Mouse (Mus musculus) kidney, embryonic 14.5 days (tissue): ENCODE measurements around the gene Rnase1. TPM values are rescaled to one million over a fixed set of nuclear protein-coding genes. Genes with fewer than 3 reads are reported as not detected.
"Not testable (repeated sequence)": the region's sequence is repeated elsewhere in the genome, so short reads cannot be mapped to it uniquely, and the experiment has no call there.

Source experiments
- ATAC-seq: fragments of 200-750 bp; cut with Nextera tagmentation; 2 replicates; pipeline ENCODE4 v1.8.0; 2017; ENCODE audit warnings: moderate number of reproducible peaks, mild to moderate bottlenecking, moderate TSS enrichment, moderate library complexity; ENCODE audit not compliant: low FRiP score, low TSS enrichment
- H3K27ac ChIP-seq: fragments of 300-500 bp; sonication (generic); 2 replicates; pipeline ENCODE4 v1.5.1; 2014; ENCODE audit warnings: low read depth, mild to moderate bottlenecking, low read length, moderate library complexity, mixed read lengths
- H3K27me3 ChIP-seq: fragments of 300-500 bp; sonication (generic); 2 replicates; pipeline ENCODE4 v1.6.1; 2014; ENCODE audit warnings: mild to moderate bottlenecking, low read length; ENCODE audit not compliant: control insufficient read depth, insufficient read depth
- H3K36me3 ChIP-seq: fragments of 300-500 bp; sonication (generic); 2 replicates; pipeline ENCODE4 v1.6.1; 2014; ENCODE audit warnings: low read length, mixed read lengths; ENCODE audit not compliant: control insufficient read depth, insufficient read depth
- H3K4me1 ChIP-seq: fragments of 300-500 bp; sonication (generic); 2 replicates; pipeline ENCODE4 v1.6.1; 2014; ENCODE audit warnings: low read length, mixed read lengths; ENCODE audit not compliant: control insufficient read depth, insufficient read depth
- H3K4me2 ChIP-seq: fragments of 300-500 bp; sonication (generic); replicated peaks from 2 replicates; pipeline ENCODE4 v1.6.1; 2014; ENCODE audit warnings: low read depth, mild to moderate bottlenecking, low read length
- H3K4me3 ChIP-seq: fragments of 300-500 bp; sonication (generic); 2 replicates; pipeline ENCODE4 v1.5.1; 2014; ENCODE audit warnings: mild to moderate bottlenecking, low read length
- H3K9ac ChIP-seq: fragments of 300-500 bp; sonication (generic); 2 replicates; pipeline ENCODE4 v1.6.1; 2014; ENCODE audit warnings: low read depth, mild to moderate bottlenecking, low read length, moderate library complexity
- H3K9me3 ChIP-seq: fragments of 300-500 bp; sonication (generic); 2 replicates; pipeline ENCODE4 v1.6.1; 2016; ENCODE audit warnings: low read length; ENCODE audit not compliant: control insufficient read depth
- WGBS: fragments of 180-500 bp; shearing (Covaris S2); extraction: QIAGEN DNeasy Blood & Tissue Kit; methylation state at CpG from one replicate; pipeline ENCODE4 v1.1.7; 2014; 5-methylcytosine and 5-hydroxymethylcytosine counted together
- polyA plus RNA-seq: library from polyadenylated mRNA; unstranded; fragments of >200 nt; fragmentation: Nextera tagmentation; extraction: Ambion mirVana; gene quantifications from 2 replicates; pipeline ENCODE4 v1.2.1, GENCODE M21; 2014

The Rnase1 gene
- polyA plus RNA-seq, 1 experiment from 2014 or later = 0.65 TPM

DNA sequence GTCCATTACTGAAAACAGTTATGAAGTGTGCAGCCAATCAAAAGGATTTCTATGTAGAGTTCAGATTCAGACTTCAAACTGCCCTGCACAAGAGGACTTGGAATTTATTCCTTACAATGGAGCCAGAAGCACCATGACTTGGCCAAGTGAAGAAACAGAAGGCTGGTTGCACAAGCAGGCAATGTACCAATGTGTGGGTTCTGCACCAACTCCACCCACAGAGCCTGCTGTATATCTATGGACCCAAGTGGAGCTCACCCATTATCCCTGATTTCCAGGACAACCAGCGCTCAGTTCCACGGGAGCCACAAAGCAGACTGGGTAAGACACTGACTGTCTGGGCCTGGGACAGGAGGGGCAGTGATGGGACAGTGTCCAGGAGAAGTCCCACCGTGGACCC lies 15.4 kb upstream of the Rnase1 start, which contains the start of gene Rnase2b:
Gene Rnase2b (plus strand): TSS at position 285 of the 400 bp plus-strand sequence.
- not testable (repeated sequence) for H3K27me3 ChIP-seq, H3K4me2 ChIP-seq, H3K27ac ChIP-seq, ATAC-seq, H3K4me3 ChIP-seq, H3K9me3 ChIP-seq, H3K9ac ChIP-seq, H3K4me1 ChIP-seq, H3K36me3 ChIP-seq
- 98% methylated on average over 3 of the region's 3 CpGs for WGBS

DNA sequence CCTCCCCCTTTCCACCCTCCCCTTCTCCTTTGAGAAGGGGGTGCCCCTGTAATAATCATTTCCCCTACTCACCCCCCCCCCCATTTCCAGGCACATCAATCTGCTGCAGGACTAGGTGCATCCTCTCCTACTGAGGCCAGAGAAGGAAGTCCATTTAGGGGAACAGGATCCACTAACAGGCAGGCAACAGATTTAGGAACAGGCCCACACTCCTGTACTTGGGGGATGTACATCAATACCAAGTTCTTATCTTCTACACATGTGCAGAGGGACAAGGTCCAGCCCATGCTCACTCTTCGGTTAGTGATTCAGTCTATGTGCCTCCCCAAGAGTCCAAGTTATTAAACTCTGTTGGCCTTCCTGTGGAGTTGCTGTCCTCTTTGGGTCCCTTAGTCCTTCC lies 10.5 kb upstream of the Rnase1 start:
- no peak for ATAC-seq
- H3K4me2 ChIP-seq = no peak overlapping the region; the same call in 1 of the 2 replicates
- H3K9ac ChIP-seq = no peak overlapping the region
- no peak overlapping the region for H3K27ac ChIP-seq
- H3K9me3 ChIP-seq = no peaks in the 10 kb centered on the region
- H3K27me3 ChIP-seq = no peaks in the 10 kb centered on the region
- H3K4me1 ChIP-seq = no peaks in the 10 kb centered on the region
- 95% methylated on average over 1 of the region's 1 CpGs for WGBS
- no peak overlapping the region for H3K4me3 ChIP-seq
- no peaks in the 10 kb centered on the region for H3K36me3 ChIP-seq

DNA sequence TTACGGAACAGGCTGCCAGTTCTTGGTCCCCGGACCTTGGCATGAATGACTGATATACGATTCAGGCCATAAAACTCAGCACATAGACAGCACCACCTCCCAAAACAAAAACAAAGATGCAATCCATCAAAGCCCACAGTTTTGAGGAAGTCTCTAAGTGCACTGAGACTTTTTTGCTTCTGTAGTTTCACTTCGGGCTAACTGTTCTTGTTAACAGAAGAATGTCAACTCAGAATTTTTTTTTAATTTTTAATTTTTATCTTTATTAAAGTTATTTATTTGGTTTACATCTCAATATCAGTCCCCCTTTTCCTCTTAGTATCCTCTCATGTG lies 10.1 kb upstream of the Rnase1 start:
- no peaks in the 10 kb centered on the region for H3K27me3 ChIP-seq

DNA sequence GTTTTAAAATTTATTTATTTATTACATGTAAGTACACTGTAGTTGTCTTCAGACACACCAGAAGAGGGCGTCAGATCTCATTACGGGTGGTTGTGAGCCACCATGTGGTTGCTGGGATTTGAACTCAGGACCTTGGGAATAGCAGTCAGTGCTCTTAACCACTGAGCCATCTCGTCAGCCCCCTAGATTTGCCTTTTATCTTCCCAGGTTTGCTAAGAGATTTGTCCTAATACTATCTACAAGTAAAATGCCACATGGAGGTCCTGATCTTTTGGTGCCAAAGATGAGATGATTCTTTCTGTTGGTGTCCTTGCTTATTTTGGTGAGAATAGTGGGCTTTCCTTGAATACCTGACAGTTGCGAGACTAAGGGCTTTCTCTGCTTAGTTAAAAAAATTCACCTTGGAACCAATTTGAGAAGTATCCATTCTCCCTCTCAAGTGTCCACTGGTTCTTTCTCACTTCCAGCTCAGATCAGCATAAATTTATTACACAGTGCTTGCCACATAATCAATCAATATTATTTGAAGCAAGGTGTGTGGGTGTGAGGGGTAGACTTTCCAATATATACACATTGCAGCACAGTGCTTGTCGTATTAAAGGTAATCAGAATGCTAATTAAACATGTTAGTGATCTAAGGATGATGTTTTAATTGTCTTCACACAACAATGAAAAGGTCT lies 9.6 kb upstream of the Rnase1 start:
- ATAC-seq = peak; percentile 57; the same call in 1 of the 2 replicates
- no peak overlapping the region for H3K4me2 ChIP-seq
- no peaks in the 10 kb centered on the region for H3K4me1 ChIP-seq
- H3K9me3 ChIP-seq = no peaks in the 10 kb centered on the region
- no peaks in the 10 kb centered on the region for H3K27me3 ChIP-seq
- WGBS = 65% methylated on average over 5 of the region's 5 CpGs
- no peak overlapping the region for H3K27ac ChIP-seq
- no peaks in the 10 kb centered on the region for H3K36me3 ChIP-seq
- H3K4me3 ChIP-seq = no peak overlapping the region
- no peak overlapping the region for H3K9ac ChIP-seq

More for the DNA sequence above, 10.1 kb upstream of the Rnase1 start:
- Histone ChIP-seq H3K4me3 (no peak overlapping the region), H3K9me3 (no peaks in the 10 kb centered on the region), H3K36me3 (no peaks in the 10 kb centered on the region), H3K4me2 (no peak overlapping the region; the same call in 1 of the 2 replicates), H3K9ac (no peak overlapping the region), H3K4me1 (no peaks in the 10 kb centered on the region), H3K27ac (no peak overlapping the region)
- peak; percentile 64 for ATAC-seq
- 12% methylated on average over 4 of the region's 4 CpGs for WGBS

DNA sequence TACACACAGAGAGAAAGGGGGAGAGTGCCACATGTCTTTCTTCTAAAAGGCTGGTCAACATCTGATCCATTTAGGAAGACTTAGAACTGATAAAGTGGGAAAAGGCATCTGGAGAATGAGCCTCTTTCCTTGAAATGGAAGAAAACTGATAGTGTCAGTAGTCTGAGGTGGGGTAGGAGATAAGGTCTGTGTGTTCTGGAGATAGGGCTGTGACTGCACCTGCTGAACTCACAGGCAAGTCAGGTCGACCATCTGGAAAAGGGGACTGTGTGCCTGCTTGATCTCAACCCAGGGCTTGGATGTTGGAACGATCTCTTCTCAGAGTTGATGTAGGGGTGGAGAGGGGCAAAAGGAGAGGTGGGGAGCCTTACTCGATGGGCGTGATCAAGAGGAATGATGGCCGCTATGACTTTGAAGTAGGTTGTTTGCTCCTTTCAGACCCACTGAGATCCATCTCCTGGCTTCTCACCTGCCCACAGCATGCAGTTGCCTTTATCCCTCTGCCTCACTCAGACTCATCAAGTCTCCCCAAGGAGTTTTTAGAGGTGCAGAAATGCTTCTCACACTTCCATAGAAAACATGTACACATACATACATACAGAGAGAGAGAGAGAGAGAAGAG lies 5.8 kb upstream of the Rnase1 start:
- Histone ChIP-seq H3K4me1 (no peaks in the 10 kb centered on the region), H3K27me3 (no peaks in the 10 kb centered on the region), H3K4me3 (no peak overlapping the region), H3K36me3 (no peaks in the 10 kb centered on the region), H3K9ac (no peak overlapping the region), H3K27ac (no peak overlapping the region), H3K9me3 (no peaks in the 10 kb centered on the region), H3K4me2 (no peak overlapping the region)
- ATAC-seq = no peak
- WGBS = 69% methylated on average over 5 of the region's 5 CpGs

DNA sequence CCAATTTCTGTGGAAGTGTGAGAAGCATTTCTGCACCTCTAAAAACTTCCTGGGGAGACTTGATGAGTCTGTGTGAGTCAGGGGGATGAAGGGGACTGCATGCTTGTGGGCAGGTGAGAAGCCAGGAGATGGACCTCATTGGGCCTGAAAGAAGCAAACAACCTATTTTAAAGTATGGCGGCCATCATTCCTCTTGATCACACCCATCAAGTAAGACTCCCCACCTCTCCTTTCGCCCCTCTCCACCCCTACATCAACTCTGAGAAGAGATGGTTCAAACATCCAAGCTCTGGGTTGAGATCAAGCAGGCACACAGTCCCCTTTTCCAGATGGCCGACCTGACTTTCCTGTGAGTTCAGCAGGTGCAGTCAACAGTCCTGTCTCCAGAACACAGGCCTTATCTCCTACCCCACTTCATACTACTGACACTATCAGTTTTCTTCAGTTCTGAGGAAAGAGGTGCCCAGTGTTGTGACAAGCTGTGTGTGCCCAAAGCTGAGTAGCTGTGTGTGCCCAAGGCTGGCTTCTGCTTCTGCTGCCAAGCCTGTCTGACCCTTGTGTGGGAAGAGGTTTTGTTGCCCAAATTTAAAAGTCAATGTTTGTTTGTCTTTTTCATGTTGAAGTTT lies 3.7 kb upstream of the Rnase1 start:
- no peak overlapping the region for H3K27ac ChIP-seq
- H3K36me3 ChIP-seq = no peaks in the 10 kb centered on the region
- 88% methylated on average over 3 of the region's 3 CpGs for WGBS
- H3K4me3 ChIP-seq = no peak overlapping the region
- no peaks in the 10 kb centered on the region for H3K4me1 ChIP-seq
- no peak overlapping the region for H3K9ac ChIP-seq
- no peak for ATAC-seq
- no peaks in the 10 kb centered on the region for H3K9me3 ChIP-seq
- H3K27me3 ChIP-seq = no peaks in the 10 kb centered on the region
- H3K4me2 ChIP-seq = no peak overlapping the region

DNA sequence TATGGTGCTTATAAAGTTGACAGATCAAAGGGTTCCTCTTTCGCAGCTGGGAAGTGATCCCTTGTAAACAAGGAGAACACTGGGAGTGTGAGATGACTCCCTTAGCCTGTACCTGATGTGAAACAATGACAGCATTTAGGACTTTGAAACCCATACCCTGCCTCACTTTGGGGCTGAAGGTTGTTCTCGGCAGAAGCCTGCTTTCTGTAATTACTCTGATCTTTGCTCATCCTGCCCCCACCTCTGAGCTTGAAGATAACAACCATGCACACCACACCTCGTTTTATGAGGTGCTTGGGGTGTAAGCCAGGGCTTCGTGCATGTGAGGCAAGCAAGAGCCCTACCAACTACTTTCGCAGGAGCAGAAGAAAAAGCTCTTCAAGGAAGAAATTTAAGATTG lies 2.6 kb upstream of the Rnase1 start:
- ATAC-seq = no peak; the same call in 1 of the 2 replicates
- no peak overlapping the region for H3K9ac ChIP-seq
- WGBS = 26% methylated on average over 5 of the region's 5 CpGs
- no peaks in the 10 kb centered on the region for H3K36me3 ChIP-seq
- no peak overlapping the region for H3K27ac ChIP-seq
- H3K4me2 ChIP-seq = no peak overlapping the region
- H3K9me3 ChIP-seq = no peaks in the 10 kb centered on the region
- H3K4me3 ChIP-seq = no peak overlapping the region
- no peaks in the 10 kb centered on the region for H3K4me1 ChIP-seq
- no peaks in the 10 kb centered on the region for H3K27me3 ChIP-seq

DNA sequence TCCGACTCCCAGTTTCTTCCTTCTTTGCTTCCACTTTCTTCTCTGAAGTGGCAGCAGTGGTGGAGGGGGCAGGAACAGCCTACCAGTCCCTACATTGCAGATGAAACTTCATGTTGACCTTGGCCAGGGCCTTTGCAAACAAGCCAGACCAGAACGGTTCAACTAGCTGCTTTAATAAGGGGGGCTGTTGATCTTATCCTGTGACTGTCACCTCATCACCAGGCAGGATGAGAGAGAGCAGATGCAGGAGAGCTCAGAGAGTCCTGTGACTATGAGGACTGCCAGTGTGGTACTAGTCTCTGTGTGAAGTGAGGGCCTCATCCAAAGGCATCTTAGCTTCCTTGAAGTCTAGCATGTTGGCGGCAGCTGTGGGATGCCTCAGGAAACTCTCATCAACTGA lies 1.4 kb upstream of the Rnase1 start:
- no peaks in the 10 kb centered on the region for H3K36me3 ChIP-seq
- H3K4me2 ChIP-seq = no peak overlapping the region
- no peak overlapping the region for H3K9ac ChIP-seq
- H3K4me3 ChIP-seq = no peak overlapping the region
- H3K9me3 ChIP-seq = no peaks in the 10 kb centered on the region
- no peak overlapping the region for H3K27ac ChIP-seq
- H3K27me3 ChIP-seq = no peaks in the 10 kb centered on the region
- H3K4me1 ChIP-seq = no peaks in the 10 kb centered on the region
- WGBS = 71% methylated on average over 3 of the region's 3 CpGs
- ATAC-seq = no peak

DNA sequence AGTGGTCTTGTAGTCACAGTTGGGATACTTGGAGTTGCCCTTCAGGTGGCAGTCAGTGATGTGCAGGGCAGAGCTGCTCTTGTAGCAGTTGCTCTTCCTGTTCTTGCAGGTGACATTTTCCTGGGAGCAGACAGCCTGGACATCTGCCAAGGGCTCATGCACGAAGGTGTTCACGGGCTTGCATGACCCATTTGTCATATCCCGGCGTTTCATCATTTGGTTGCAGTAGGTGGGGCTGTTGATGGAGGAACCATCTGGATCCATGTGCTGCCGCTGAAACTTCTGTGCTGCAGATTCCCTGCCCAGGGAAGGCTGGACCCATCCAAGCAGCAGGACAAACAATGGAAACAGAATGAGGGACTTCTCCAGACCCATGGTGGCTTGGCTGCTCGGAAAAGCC lies 1.1 kb downstream of the Rnase1 start:
- Histone ChIP-seq H3K4me3 (no peak overlapping the region), H3K27me3 (no peaks in the 10 kb centered on the region), H3K9me3 (no peaks in the 10 kb centered on the region), H3K4me2 (no peak overlapping the region), H3K27ac (no peak overlapping the region), H3K36me3 (no peaks in the 10 kb centered on the region), H3K4me1 (no peaks in the 10 kb centered on the region), H3K9ac (no peak overlapping the region)
- WGBS = 77% methylated on average over 6 of the region's 6 CpGs
- no peak for ATAC-seq
